Mouse (Mus musculus) cortical plate, adult 2 months (tissue): ENCODE measurements around the gene Mapt. TPM values are rescaled to one million over a fixed set of nuclear protein-coding genes. Genes with fewer than 3 reads are reported as not detected.

Source experiments
- H3K27ac ChIP-seq: fragments of 200-500 bp; 2 replicates; pipeline ENCODE4 v1.5.1; 2012; ENCODE audit warnings: low read length, control low read depth, inconsistent platforms; ENCODE audit not compliant: insufficient read depth
- H3K4me1 ChIP-seq: fragments of 200-500 bp; 2 replicates; pipeline ENCODE4 v1.6.1; 2011; ENCODE audit warnings: low read length; ENCODE audit not compliant: control insufficient read depth, insufficient read depth
- H3K4me3 ChIP-seq: fragments of 200-500 bp; 2 replicates; pipeline ENCODE4 v1.5.1; 2011; ENCODE audit warnings: mild to moderate bottlenecking, low read length, control low read depth; ENCODE audit not compliant: insufficient read depth
- CTCF ChIP-seq: fragments of 200-500 bp; IDR thresholded peaks from 2 replicates; pipeline ENCODE4 v1.5.1; 2011; ENCODE audit warnings: mild to moderate bottlenecking, control low read depth, low read length; ENCODE audit not compliant: insufficient read depth; ENCODE audit errors: extremely low read depth
- POLR2A ChIP-seq: fragments of 200-500 bp; IDR thresholded peaks from 2 replicates; pipeline ENCODE4 v1.6.1; 2011; ENCODE audit warnings: mild to moderate bottlenecking, low read length, control low read depth; ENCODE audit not compliant: insufficient read depth; ENCODE audit errors: extremely low read depth
- polyA plus RNA-seq: library from polyadenylated mRNA; depleted of rRNA; stranded (reverse); fragments of >200 nt; gene quantifications from 2 replicates; pipeline ENCODE4 v1.2.3, GENCODE M21; 2012

Gene Mapt
- polyA plus RNA-seq, 1 experiment, result 270 TPM

- 0 out of 2 replicates have a peak overlapping the region, but pooled peaks have one; percentile 2 for H3K4me3 ChIP-seq
- TF ChIP-seq CTCF (no peak), POLR2A (no peak)
- no peak overlapping the region for H3K27ac ChIP-seq
Observed at GRCm38 (mm10) chr11:104318940-104319781, 88.0 kb downstream of the Mapt start.

GRCm38 (mm10) chr11:104320511-104320910, 89.3 kb downstream of the Mapt start:
- no peak overlapping the region for H3K4me3 ChIP-seq
- TF ChIP-seq CTCF, result no peak
- no peak for TF ChIP-seq POLR2A
- no peak overlapping the region for H3K27ac ChIP-seq
- H3K4me1 ChIP-seq, result peaks cover 2% of the 10 kb centered on the region; the same call in 1 of the 2 replicates

More at GRCm38 (mm10) chr11:104318940-104319781, 88.0 kb downstream of the Mapt start:
- peaks cover 2% of the 10 kb centered on the region; the same call in 1 of the 2 replicates for H3K4me1 ChIP-seq

- no peak for TF ChIP-seq POLR2A
- TF ChIP-seq CTCF, result no peak
- Histone ChIP-seq H3K4me3 (no peak overlapping the region), H3K27ac (no peak overlapping the region), H3K4me1 (peaks cover 2% of the 10 kb centered on the region; the same call in 1 of the 2 replicates)
Observed at GRCm38 (mm10) chr11:104322142-104322541, 91.0 kb downstream of the Mapt start.

- no peak overlapping the region for H3K27ac ChIP-seq
- TF ChIP-seq CTCF, result no peak
- no peak for TF ChIP-seq POLR2A
- H3K4me1 ChIP-seq, result no peaks in the 10 kb centered on the region
- H3K4me3 ChIP-seq, result no peak overlapping the region
Observed at GRCm38 (mm10) chr11:104327462-104327861, 96.3 kb downstream of the Mapt start.

GRCm38 (mm10) chr11:104327946-104328345, 96.8 kb downstream of the Mapt start:
- H3K4me3 ChIP-seq, result no peak overlapping the region
- TF ChIP-seq CTCF (no peak), POLR2A (no peak)
- H3K27ac ChIP-seq, result no peak overlapping the region
- no peaks in the 10 kb centered on the region for H3K4me1 ChIP-seq

GRCm38 (mm10) chr11:104329185-104329926, 98.2 kb downstream of the Mapt start:
- no peaks in the 10 kb centered on the region for H3K4me1 ChIP-seq
- no peak; the same call in 1 of the 2 replicates for TF ChIP-seq POLR2A
- no peak for TF ChIP-seq CTCF
- no peak overlapping the region for H3K27ac ChIP-seq
- H3K4me3 ChIP-seq, result no peak overlapping the region

GRCm38 (mm10) chr11:104330151-104330550, 99.0 kb downstream of the Mapt start:
- no peak overlapping the region for H3K27ac ChIP-seq
- TF ChIP-seq CTCF, result no peak
- no peak for TF ChIP-seq POLR2A
- H3K4me3 ChIP-seq, result no peak overlapping the region
- H3K4me1 ChIP-seq, result no peaks in the 10 kb centered on the region

GRCm38 (mm10) chr11:104331208-104331607, 100.0 kb downstream of the Mapt start:
- no peak for TF ChIP-seq POLR2A
- no peak for TF ChIP-seq CTCF
- Histone ChIP-seq H3K4me3 (no peak overlapping the region), H3K4me1 (no peaks in the 10 kb centered on the region), H3K27ac (0 out of 2 replicates have a peak overlapping the region, but pooled peaks have one; percentile 8)

GRCm38 (mm10) chr11:104332105-104332504, 100.9 kb downstream of the Mapt start:
- H3K4me3 ChIP-seq, result no peak overlapping the region
- H3K27ac ChIP-seq, result no peak overlapping the region
- TF ChIP-seq POLR2A, result no peak
- no peak for TF ChIP-seq CTCF

GRCm38 (mm10) chr11:104334115-104334514, 102.9 kb downstream of the Mapt start:
- no peaks in the 10 kb centered on the region for H3K4me1 ChIP-seq
- TF ChIP-seq CTCF (no peak), POLR2A (no peak)
- no peak overlapping the region for H3K27ac ChIP-seq
- H3K4me3 ChIP-seq, result no peak overlapping the region

More at GRCm38 (mm10) chr11:104332105-104332504, 100.9 kb downstream of the Mapt start:
- no peaks in the 10 kb centered on the region for H3K4me1 ChIP-seq
